Mouse (Mus musculus) small intestine, adult 2 months (tissue): ENCODE data around the gene Me3. TPM values are rescaled to one million over a fixed set of nuclear protein-coding genes. Genes with fewer than 3 reads are reported as not detected.

Source experiments
- H3K27ac ChIP-seq: fragments of 200-500 bp; 2 replicates; pipeline ENCODE4 v1.5.1; 2012; ENCODE audit warnings: low read depth, low read length, control low read depth, inconsistent platforms; ENCODE audit not compliant: insufficient read depth
- H3K27me3 ChIP-seq: fragments of 200-500 bp; 2 replicates; pipeline ENCODE4 v1.6.1; 2012; ENCODE audit warnings: mild to moderate bottlenecking, moderate library complexity, low read length, inconsistent platforms; ENCODE audit not compliant: control insufficient read depth, insufficient read depth
- H3K36me3 ChIP-seq: fragments of 200-500 bp; 2 replicates; pipeline ENCODE4 v1.6.1; 2012; ENCODE audit warnings: mild to moderate bottlenecking, low read length, control low read depth, inconsistent platforms; ENCODE audit not compliant: control insufficient read depth, insufficient read depth
- H3K4me1 ChIP-seq: fragments of 200-500 bp; 2 replicates; pipeline ENCODE4 v1.6.1; 2012; ENCODE audit warnings: low read length, inconsistent platforms, mixed read lengths; ENCODE audit not compliant: control insufficient read depth, insufficient read depth, insufficient read length
- H3K4me3 ChIP-seq: fragments of 200-500 bp; 2 replicates; pipeline ENCODE4 v1.5.1; 2012; ENCODE audit warnings: low read depth, mild to moderate bottlenecking, control low read depth, inconsistent platforms, low read length, moderate library complexity
- CTCF ChIP-seq: fragments of 200-500 bp; IDR thresholded peaks from 2 replicates; pipeline ENCODE4 v1.5.1; 2012; ENCODE audit warnings: low read depth, mild to moderate bottlenecking, control low read depth, inconsistent platforms, low read length, moderate library complexity, mixed read lengths; ENCODE audit not compliant: insufficient replicate concordance, insufficient read length; ENCODE audit errors: extremely low read depth
- POLR2A ChIP-seq: fragments of 200-500 bp; IDR thresholded peaks from 2 replicates; pipeline ENCODE4 v1.6.1; 2012; ENCODE audit warnings: low read depth, mild to moderate bottlenecking, control low read depth, inconsistent platforms, low read length, moderate library complexity
- WGBS: fragments of 180-500 bp; shearing (Covaris S2); methylation state at CpG from one replicate; pipeline ENCODE4 v1.1.7; 2018; 5-methylcytosine and 5-hydroxymethylcytosine counted together
- polyA plus RNA-seq: library from polyadenylated mRNA; depleted of rRNA; stranded (reverse); fragments of >200 nt; gene quantifications from 2 replicates; pipeline ENCODE4 v1.2.3, GENCODE M21; 2012

Gene Me3
- polyA plus RNA-seq, 1 experiment: 1.5 TPM

GRCm38 (mm10) chr7:89640533-89640932 lies 8.3 kb downstream of the Me3 start:
- Histone ChIP-seq H3K4me1 (no peaks in the 10 kb centered on the region), H3K27me3 (no peaks in the 10 kb centered on the region), H3K4me3 (no peak overlapping the region), H3K27ac (no peak overlapping the region), H3K36me3 (no peaks in the 10 kb centered on the region)
- 94% methylated on average over 6 of the region's 6 CpGs for WGBS
- TF ChIP-seq CTCF (no peak), POLR2A (no peak)

GRCm38 (mm10) chr7:89640944-89641661 lies 8.9 kb downstream of the Me3 start:
- TF ChIP-seq POLR2A (no peak), CTCF (no peak)
- Histone ChIP-seq H3K4me3 (no peak overlapping the region), H3K36me3 (no peaks in the 10 kb centered on the region), H3K27me3 (no peaks in the 10 kb centered on the region), H3K27ac (no peak overlapping the region), H3K4me1 (no peaks in the 10 kb centered on the region)
- 67% methylated on average over 8 of the region's 8 CpGs for WGBS

GRCm38 (mm10) chr7:89645015-89645414 lies 12.8 kb downstream of the Me3 start:
- Histone ChIP-seq H3K27me3 (no peaks in the 10 kb centered on the region), H3K4me3 (no peak overlapping the region), H3K4me1 (no peaks in the 10 kb centered on the region), H3K36me3 (no peaks in the 10 kb centered on the region), H3K27ac (no peak overlapping the region)
- 72% methylated on average over 3 of the region's 3 CpGs for WGBS
- TF ChIP-seq POLR2A (no peak), CTCF (no peak)

GRCm38 (mm10) chr7:89647864-89648263 lies 15.7 kb downstream of the Me3 start:
- H3K27me3 ChIP-seq: no peaks in the 10 kb centered on the region

GRCm38 (mm10) chr7:89657183-89657582 lies 25.0 kb downstream of the Me3 start:
- H3K4me3 ChIP-seq: no peak overlapping the region
- TF ChIP-seq POLR2A: no peak
- no peak for TF ChIP-seq CTCF
- H3K27ac ChIP-seq: no peak overlapping the region
- H3K27me3 ChIP-seq: no peaks in the 10 kb centered on the region
- no peaks in the 10 kb centered on the region for H3K36me3 ChIP-seq
- H3K4me1 ChIP-seq: no peaks in the 10 kb centered on the region
- whole genome bisulfite sequencing: 86% methylated on average over 9 of the region's 9 CpGs

More at GRCm38 (mm10) chr7:89647864-89648263, 15.7 kb downstream of the Me3 start:
- Histone ChIP-seq H3K4me3 (no peak overlapping the region), H3K4me1 (no peaks in the 10 kb centered on the region), H3K27ac (no peak overlapping the region), H3K36me3 (no peaks in the 10 kb centered on the region)
- TF ChIP-seq CTCF (no peak), POLR2A (no peak)

GRCm38 (mm10) chr7:89657692-89658212 lies 25.6 kb downstream of the Me3 start:
- Histone ChIP-seq H3K4me3 (no peak overlapping the region), H3K36me3 (no peaks in the 10 kb centered on the region), H3K4me1 (no peaks in the 10 kb centered on the region), H3K27ac (no peak overlapping the region), H3K27me3 (no peaks in the 10 kb centered on the region)
- TF ChIP-seq CTCF (no peak), POLR2A (no peak)
- WGBS: 80% methylated on average over 7 of the region's 7 CpGs

GRCm38 (mm10) chr7:89664197-89664596 lies 32.0 kb downstream of the Me3 start:
- Histone ChIP-seq H3K27ac (no peak overlapping the region), H3K36me3 (no peaks in the 10 kb centered on the region), H3K27me3 (no peaks in the 10 kb centered on the region), H3K4me3 (no peak overlapping the region), H3K4me1 (no peaks in the 10 kb centered on the region)
- no peak for TF ChIP-seq POLR2A
- no peak for TF ChIP-seq CTCF
- WGBS: 68% methylated on average over 5 of the region's 5 CpGs
